Mouse (Mus musculus) midbrain, embryonic 12.5 days (tissue): ENCODE data around the gene Olfr1044. TPM values are rescaled to one million over a fixed set of nuclear protein-coding genes. Genes with fewer than 3 reads are reported as not detected.

Source experiments
- polyA plus RNA-seq: library from polyadenylated mRNA; unstranded; fragments of >200 nt; fragmentation: Nextera tagmentation; extraction: Ambion mirVana; gene quantifications from 2 replicates; pipeline ENCODE4 v1.2.1, GENCODE M21; 2016

The Olfr1044 gene
- polyA plus RNA-seq, 1 experiment from 2014 or later, result not detected

Other genes starting within 250 kb of the Olfr1044 start
- not detected in 2 replicates for gene Olfr1028, start 227.4 kb downstream of the Olfr1044 start, polyA plus RNA-seq
- gene Olfr1029, start 203.9 kb downstream of the Olfr1044 start, polyA plus RNA-seq, result not detected in 2 replicates
- gene Olfr1030, start 198.5 kb downstream of the Olfr1044 start, polyA plus RNA-seq, result not detected in 2 replicates
- not detected in 2 replicates for gene Olfr1031, start 187.5 kb downstream of the Olfr1044 start, polyA plus RNA-seq
- not detected in 2 replicates for gene Olfr1032, start 172.3 kb downstream of the Olfr1044 start, polyA plus RNA-seq
- not detected in 2 replicates for gene Olfr1033, start 157.2 kb downstream of the Olfr1044 start, polyA plus RNA-seq
- 0.05 TPM in 1 of 2 replicates, not detected in the other for gene Olfr1034, start 132.0 kb downstream of the Olfr1044 start, polyA plus RNA-seq
- not detected in 2 replicates for gene Olfr1036, start 103.8 kb downstream of the Olfr1044 start, polyA plus RNA-seq
- gene Olfr1037, start 90.4 kb downstream of the Olfr1044 start, polyA plus RNA-seq, result not detected in 2 replicates
- not detected in 2 replicates for gene Olfr1039, start 41.9 kb downstream of the Olfr1044 start, polyA plus RNA-seq
- gene Olfr1040, start 31.1 kb downstream of the Olfr1044 start, polyA plus RNA-seq, result not detected in 2 replicates
- not detected in 2 replicates for gene Olfr1042, start 16.0 kb downstream of the Olfr1044 start, polyA plus RNA-seq
- not detected in 2 replicates for gene Olfr1043, start 10.3 kb downstream of the Olfr1044 start, polyA plus RNA-seq
- not detected in 2 replicates for gene Olfr52, start 7.9 kb upstream of the Olfr1044 start, polyA plus RNA-seq
- not detected in 2 replicates for gene Olfr1045, start 25.2 kb upstream of the Olfr1044 start, polyA plus RNA-seq
- gene Olfr1046, start 41.5 kb upstream of the Olfr1044 start, polyA plus RNA-seq, result not detected in 2 replicates
- not detected in 2 replicates for gene Olfr1047, start 53.6 kb upstream of the Olfr1044 start, polyA plus RNA-seq
- not detected in 2 replicates for gene Olfr1048, start 62.5 kb upstream of the Olfr1044 start, polyA plus RNA-seq
- gene Olfr1049, start 80.5 kb upstream of the Olfr1044 start, polyA plus RNA-seq, result not detected in 2 replicates
- gene Olfr1051, start 101.3 kb upstream of the Olfr1044 start, polyA plus RNA-seq, result not detected in 2 replicates
- gene Olfr1052, start 114.6 kb upstream of the Olfr1044 start, polyA plus RNA-seq, result not detected in 2 replicates
- gene Olfr1053, start 137.5 kb upstream of the Olfr1044 start, polyA plus RNA-seq, result not detected in 2 replicates
- gene Olfr1054, start 157.6 kb upstream of the Olfr1044 start, polyA plus RNA-seq, result not detected in 2 replicates
- gene Olfr1055, start 172.5 kb upstream of the Olfr1044 start, polyA plus RNA-seq, result not detected in 2 replicates
- gene Olfr1056, start 184.6 kb upstream of the Olfr1044 start, polyA plus RNA-seq, result not detected in 2 replicates
- not detected in 2 replicates for gene Olfr1057, start 200.6 kb upstream of the Olfr1044 start, polyA plus RNA-seq
- not detected in 2 replicates for gene Olfr1058, start 210.7 kb upstream of the Olfr1044 start, polyA plus RNA-seq
- not detected in 2 replicates for gene Olfr1061, start 236.2 kb upstream of the Olfr1044 start, polyA plus RNA-seq
- not detected in 2 replicates for gene Olfr1062, start 248.9 kb upstream of the Olfr1044 start, polyA plus RNA-seq